Mouse (Mus musculus): ENCODE measurements at regions not wholly inside any gene's neighbourhood (a gene's known extent, or its start where the extent isn't known, plus 50 kb on each side); places are given as distances from the start of the nearest gene placed in this dataset.

GRCm38 (mm10) chr1:92754793-92755488 is 76.5 kb upstream of the Gpc1 start:
- H3K36me3 ChIP-seq (ENCODE audit: control insufficient read depth, insufficient read depth, low read length, poor library complexity, severe bottlenecking): no peaks in the 10 kb centered on the region
- H3K9ac ChIP-seq (ENCODE audit: insufficient read depth, low read depth, low read length, poor library complexity, severe bottlenecking): no peak overlapping the region
- H3K4me3 ChIP-seq (ENCODE audit: insufficient read depth in 1 of 2, low read depth in 1 of 2, low read length in 2 of 2, poor library complexity in 1 of 2, severe bottlenecking in 1 of 2): no peak overlapping the region
- H3K27ac ChIP-seq (ENCODE audit: insufficient read depth, low read depth, low read length, poor library complexity, severe bottlenecking): no peak overlapping the region
- no peaks in the 10 kb centered on the region; a peak in 1 of 4 replicates for H3K4me1 ChIP-seq (ENCODE audit: control insufficient read depth in 2 of 2, insufficient read depth in 2 of 2, low read length in 2 of 2, poor library complexity in 1 of 2)
- TF ChIP-seq MAFK (IDR thresholded peaks at IDR 0.05; ENCODE audit: insufficient read depth, low read depth, low read length): no peak
- TF ChIP-seq HCFC1 (IDR thresholded peaks at IDR 0.05; ENCODE audit: borderline replicate concordance, insufficient read depth, low read length): no peak
- in situ Hi-C loops (cut with MboI; ENCODE audit: low sequenced_read_pairs in 2 of 2, unreplicated experiment in 2 of 2): no loop called here
- no peak for DNase-seq (ENCODE audit: low read depth, low spot score)
- H3K9me3 ChIP-seq (ENCODE audit: control insufficient read depth, insufficient read depth, low read depth, low read length): no peaks in the 10 kb centered on the region

GRCm38 (mm10) chr1:92751700-92752136 is 79.7 kb upstream of the Gpc1 start:
- no peaks in the 10 kb centered on the region; a peak in 1 of 4 replicates for H3K4me1 ChIP-seq (ENCODE audit: control insufficient read depth in 2 of 2, insufficient read depth in 2 of 2, low read length in 2 of 2, poor library complexity in 1 of 2)
- no peaks in the 10 kb centered on the region for H3K36me3 ChIP-seq (ENCODE audit: control insufficient read depth, insufficient read depth, low read length, poor library complexity, severe bottlenecking)
- no peak for TF ChIP-seq MAFK (IDR thresholded peaks at IDR 0.05; ENCODE audit: insufficient read depth, low read depth, low read length)
- no peak for TF ChIP-seq ZC3H11A (IDR thresholded peaks at IDR 0.05; ENCODE audit: borderline replicate concordance, low read depth, low read length)
- TF ChIP-seq CHD2 (IDR thresholded peaks at IDR 0.05; ENCODE audit: low read depth, low read length): no peak
- TF ChIP-seq HCFC1 (IDR thresholded peaks at IDR 0.05; ENCODE audit: borderline replicate concordance, insufficient read depth, low read length): no peak
- no peak for TF ChIP-seq ZNF384 (IDR thresholded peaks at IDR 0.05; ENCODE audit: low read depth, low read length)
- no peak overlapping the region for H3K9ac ChIP-seq (ENCODE audit: insufficient read depth, low read depth, low read length, poor library complexity, severe bottlenecking)
- in situ Hi-C loops (cut with MboI; ENCODE audit: low sequenced_read_pairs in 2 of 2, unreplicated experiment in 2 of 2): no loop called here
- H3K4me3 ChIP-seq (ENCODE audit: insufficient read depth in 1 of 2, low read depth in 1 of 2, low read length in 2 of 2, poor library complexity in 1 of 2, severe bottlenecking in 1 of 2): no peak overlapping the region
- no peak for DNase-seq (ENCODE audit: low read depth, low spot score)
- H3K9me3 ChIP-seq (ENCODE audit: control insufficient read depth, insufficient read depth, low read depth, low read length): no peaks in the 10 kb centered on the region
- no peak overlapping the region for H3K27ac ChIP-seq (ENCODE audit: insufficient read depth, low read depth, low read length, poor library complexity, severe bottlenecking)

- no peak for DNase-seq (ENCODE audit: low read depth, low spot score)
- H3K36me3 ChIP-seq (ENCODE audit: control insufficient read depth, insufficient read depth, low read length, poor library complexity, severe bottlenecking): no peaks in the 10 kb centered on the region
- no peak overlapping the region for H3K27ac ChIP-seq (ENCODE audit: insufficient read depth, low read depth, low read length, poor library complexity, severe bottlenecking)
- no peak overlapping the region for H3K4me3 ChIP-seq (ENCODE audit: insufficient read depth in 1 of 2, low read depth in 1 of 2, low read length in 2 of 2, poor library complexity in 1 of 2, severe bottlenecking in 1 of 2)
- TF ChIP-seq HCFC1 (IDR thresholded peaks at IDR 0.05; ENCODE audit: borderline replicate concordance, insufficient read depth, low read length): no peak
- TF ChIP-seq ZNF384 (IDR thresholded peaks at IDR 0.05; ENCODE audit: low read depth, low read length): no peak
- no peak for TF ChIP-seq MAFK (IDR thresholded peaks at IDR 0.05; ENCODE audit: insufficient read depth, low read depth, low read length)
- TF ChIP-seq ZC3H11A (IDR thresholded peaks at IDR 0.05; ENCODE audit: borderline replicate concordance, low read depth, low read length): no peak
- TF ChIP-seq CHD2 (IDR thresholded peaks at IDR 0.05; ENCODE audit: low read depth, low read length): no peak
- no peaks in the 10 kb centered on the region for H3K9me3 ChIP-seq (ENCODE audit: control insufficient read depth, insufficient read depth, low read depth, low read length)
- no peaks in the 10 kb centered on the region; a peak in 1 of 4 replicates for H3K4me1 ChIP-seq (ENCODE audit: control insufficient read depth in 2 of 2, insufficient read depth in 2 of 2, low read length in 2 of 2, poor library complexity in 1 of 2)
- in situ Hi-C loops (cut with MboI; ENCODE audit: low sequenced_read_pairs in 2 of 2, unreplicated experiment in 2 of 2): no loop called here
- no peak overlapping the region for H3K9ac ChIP-seq (ENCODE audit: insufficient read depth, low read depth, low read length, poor library complexity, severe bottlenecking)
These were observed 82.0 kb upstream of the Gpc1 start for GRCm38 (mm10) chr1:92749475-92749874.

GRCm38 (mm10) chr1:92745284-92745683 is 86.2 kb upstream of the Gpc1 start:
- H3K4me3 ChIP-seq (ENCODE audit: insufficient read depth in 1 of 2, low read depth in 1 of 2, low read length in 2 of 2, poor library complexity in 1 of 2, severe bottlenecking in 1 of 2): no peak overlapping the region
- DNase-seq (ENCODE audit: low read depth, low spot score): no peak
- TF ChIP-seq ZC3H11A (IDR thresholded peaks at IDR 0.05; ENCODE audit: borderline replicate concordance, low read depth, low read length): no peak
- TF ChIP-seq HCFC1 (IDR thresholded peaks at IDR 0.05; ENCODE audit: borderline replicate concordance, insufficient read depth, low read length): no peak
- no peak for TF ChIP-seq ZNF384 (IDR thresholded peaks at IDR 0.05; ENCODE audit: low read depth, low read length)
- no peak for TF ChIP-seq MAFK (IDR thresholded peaks at IDR 0.05; ENCODE audit: insufficient read depth, low read depth, low read length)
- no peak for TF ChIP-seq CHD2 (IDR thresholded peaks at IDR 0.05; ENCODE audit: low read depth, low read length)
- in situ Hi-C loops (cut with MboI; ENCODE audit: low sequenced_read_pairs in 2 of 2, unreplicated experiment in 2 of 2): no loop called here
- H3K4me1 ChIP-seq (ENCODE audit: control insufficient read depth in 2 of 2, insufficient read depth in 2 of 2, low read length in 2 of 2, poor library complexity in 1 of 2): no peaks in the 10 kb centered on the region
- no peak overlapping the region for H3K9ac ChIP-seq (ENCODE audit: insufficient read depth, low read depth, low read length, poor library complexity, severe bottlenecking)
- no peaks in the 10 kb centered on the region for H3K9me3 ChIP-seq (ENCODE audit: control insufficient read depth, insufficient read depth, low read depth, low read length)
- H3K27ac ChIP-seq (ENCODE audit: insufficient read depth, low read depth, low read length, poor library complexity, severe bottlenecking): no peak overlapping the region
- no peaks in the 10 kb centered on the region for H3K36me3 ChIP-seq (ENCODE audit: control insufficient read depth, insufficient read depth, low read length, poor library complexity, severe bottlenecking)

Measured in ES-E14 (cell line).